Mouse (Mus musculus) urinary bladder, postnatal 36 days (tissue): ENCODE results near the gene Tesk1.
A peak's percentile ranks its signal among the peaks of the same experiment; 100 is the strongest.

Source experiments
- DNase-seq, 2 experiments: peaks; one replicate each; pipeline ENCODE4 v3.0.0; 2022; ENCODE audit warnings: low spot score in 2 of 2, mixed read lengths in 1 of 2

The Tesk1 gene

DNA sequence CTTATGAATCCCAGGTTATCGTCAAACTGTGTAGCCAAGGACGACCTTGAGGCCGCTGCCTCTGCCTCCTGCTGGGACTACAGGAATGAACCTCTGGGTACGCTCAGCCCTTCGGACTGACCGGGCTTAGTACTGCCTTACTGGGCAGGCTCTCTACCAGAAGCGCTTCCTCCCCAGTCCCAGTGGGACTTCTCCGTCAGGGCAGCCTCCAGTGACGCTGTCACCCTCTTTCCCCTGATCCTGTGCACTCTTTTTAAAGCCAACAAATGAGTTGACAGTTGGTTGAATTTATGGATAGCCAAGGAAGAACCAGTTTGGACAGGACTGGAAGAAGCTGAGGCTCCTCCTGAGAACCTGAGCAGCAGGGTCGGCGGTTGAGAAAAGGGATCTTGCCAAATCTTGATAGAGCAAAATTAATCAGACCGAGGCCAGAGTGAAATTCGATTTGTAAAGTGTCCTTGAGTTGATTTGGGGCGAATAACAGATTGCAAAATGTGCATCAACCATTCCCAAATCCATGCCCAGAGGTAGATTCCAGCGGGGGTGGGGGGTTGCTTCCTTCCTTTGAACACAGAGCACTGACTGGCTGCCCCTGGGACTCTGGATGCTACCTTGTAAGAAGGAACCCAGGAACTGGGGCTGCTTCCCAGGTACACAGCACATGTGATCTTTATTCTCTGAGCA is 22.6 kb upstream of the Tesk1 start:
- no peak for DNase-seq

- DNase-seq, result no peak
Measured at GRCm38 (mm10) chr4:43419801-43420281, 21.9 kb upstream of the Tesk1 start.

- DNase-seq, result peak; percentile 79 to 83
Measured at GRCm38 (mm10) chr4:43420305-43420704, 21.4 kb upstream of the Tesk1 start.

GRCm38 (mm10) chr4:43421632-43422240 is 20.0 kb upstream of the Tesk1 start:
- no peak for DNase-seq

- DNase-seq, result peak in 1 of 2 experiments; percentile 65
Measured at GRCm38 (mm10) chr4:43423267-43423934, 18.3 kb upstream of the Tesk1 start.

GRCm38 (mm10) chr4:43424072-43424471 is 17.7 kb upstream of the Tesk1 start:
- DNase-seq, result no peak

DNA sequence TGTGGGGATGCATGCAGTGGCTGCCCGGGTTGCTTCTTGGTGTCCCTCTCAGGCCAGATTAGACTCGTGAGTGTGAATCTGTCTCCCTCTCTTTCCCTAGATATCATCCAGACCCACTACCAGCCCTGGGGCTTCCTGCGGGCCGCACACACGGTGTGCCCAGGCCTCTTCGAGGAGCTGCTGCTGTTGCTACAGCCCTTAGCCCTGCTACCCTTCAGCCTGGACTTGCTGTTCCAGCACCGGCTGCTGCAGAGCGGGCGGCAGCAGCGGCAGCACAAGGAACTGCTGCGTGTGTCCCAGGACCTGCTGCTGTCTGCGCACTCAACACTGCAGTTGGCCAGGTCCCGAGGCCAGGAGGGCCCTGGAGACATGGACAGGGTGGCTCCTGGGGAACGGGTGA is 16.5 kb upstream of the Tesk1 start:
- no peak for DNase-seq

DNA sequence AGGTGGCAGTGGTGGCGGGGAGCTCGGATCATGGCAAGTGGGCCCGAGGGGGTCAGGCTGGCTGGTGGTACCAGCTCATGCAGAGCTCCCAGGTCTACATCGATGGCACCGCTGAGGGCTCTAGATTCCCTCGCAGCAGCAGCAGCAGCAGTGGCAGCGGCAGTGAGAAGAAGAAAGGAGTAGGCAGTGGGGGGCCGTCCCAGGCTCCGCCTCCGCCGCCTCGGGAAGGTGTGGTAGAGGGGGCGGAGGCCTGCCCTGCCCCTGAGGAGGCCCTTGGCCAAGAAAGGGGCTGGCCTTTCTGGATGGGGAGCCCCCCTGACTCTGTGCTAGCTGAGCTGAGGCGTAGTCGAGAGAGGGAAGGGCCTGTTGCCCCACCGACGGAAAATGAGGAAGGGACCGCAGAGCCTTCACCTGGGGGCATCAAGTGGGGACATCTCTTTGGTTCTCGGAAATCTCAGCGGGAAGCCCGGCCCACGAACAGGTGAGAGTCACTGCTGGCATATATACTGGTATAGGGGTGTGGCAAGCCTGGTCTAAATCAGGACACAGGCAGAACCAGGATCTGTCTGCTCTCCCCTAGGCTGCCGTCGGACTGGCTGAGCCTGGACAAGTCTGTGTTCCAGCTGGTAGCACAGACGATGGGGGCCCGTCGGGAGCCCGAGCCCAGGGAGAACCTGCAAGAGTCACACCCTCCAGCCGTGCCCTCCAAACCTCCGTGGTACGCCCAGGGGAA is 15.9 kb upstream of the Tesk1 start:
- no peak for DNase-seq

DNA sequence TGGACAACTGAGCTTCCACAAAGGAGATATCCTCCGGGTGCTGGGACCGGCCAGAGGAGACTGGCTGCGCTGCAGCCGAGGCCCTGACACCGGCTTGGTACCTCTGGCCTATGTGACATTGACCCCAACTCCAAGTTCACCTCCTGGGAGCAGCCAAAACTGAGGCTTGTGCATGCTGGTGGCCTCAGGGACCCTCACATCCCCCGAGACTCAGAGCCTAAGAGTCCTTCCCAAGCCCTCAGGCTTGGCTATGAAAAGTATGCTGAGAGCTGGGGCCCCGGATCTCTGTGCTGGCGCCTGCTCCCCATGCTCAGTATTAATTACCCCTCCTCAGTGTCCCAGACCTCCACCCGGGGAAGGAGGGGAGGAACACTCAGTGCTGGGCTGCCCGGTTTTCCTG is 15.3 kb upstream of the Tesk1 start:
- no peak for DNase-seq

DNA sequence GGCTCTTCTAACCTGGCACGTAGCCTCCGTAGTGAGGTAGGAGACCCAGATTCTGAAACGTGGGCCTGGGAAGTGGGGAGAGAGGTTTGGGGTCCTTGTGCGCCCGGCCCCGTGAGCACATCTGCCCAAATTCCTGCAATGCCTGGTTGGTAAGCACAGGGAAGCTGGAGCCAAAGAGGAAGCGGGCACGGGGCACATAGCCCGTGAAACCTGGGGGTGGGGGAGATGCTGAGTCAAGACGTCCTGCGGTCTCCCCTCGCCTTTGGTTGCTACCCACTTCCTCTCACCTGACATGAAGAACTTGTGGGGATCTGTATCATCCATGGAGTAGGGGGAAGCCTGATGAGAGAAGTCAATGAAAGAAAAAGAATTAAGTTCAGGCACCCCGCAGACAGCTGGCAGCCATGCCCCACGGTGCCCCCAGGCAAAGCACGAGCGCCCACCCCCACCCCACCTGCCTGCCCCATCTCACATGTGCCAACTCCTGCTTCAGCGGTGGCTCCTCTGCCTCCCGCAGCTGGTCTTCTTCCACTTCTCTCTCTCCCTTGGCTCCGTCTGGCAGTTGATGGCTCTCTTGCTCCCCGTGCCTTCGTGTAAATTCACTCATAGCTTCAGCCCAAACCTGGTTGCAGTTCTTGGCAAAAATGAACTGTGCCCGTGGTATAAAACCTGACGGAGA is 14.1 kb upstream of the Tesk1 start:
- no peak for DNase-seq

DNA sequence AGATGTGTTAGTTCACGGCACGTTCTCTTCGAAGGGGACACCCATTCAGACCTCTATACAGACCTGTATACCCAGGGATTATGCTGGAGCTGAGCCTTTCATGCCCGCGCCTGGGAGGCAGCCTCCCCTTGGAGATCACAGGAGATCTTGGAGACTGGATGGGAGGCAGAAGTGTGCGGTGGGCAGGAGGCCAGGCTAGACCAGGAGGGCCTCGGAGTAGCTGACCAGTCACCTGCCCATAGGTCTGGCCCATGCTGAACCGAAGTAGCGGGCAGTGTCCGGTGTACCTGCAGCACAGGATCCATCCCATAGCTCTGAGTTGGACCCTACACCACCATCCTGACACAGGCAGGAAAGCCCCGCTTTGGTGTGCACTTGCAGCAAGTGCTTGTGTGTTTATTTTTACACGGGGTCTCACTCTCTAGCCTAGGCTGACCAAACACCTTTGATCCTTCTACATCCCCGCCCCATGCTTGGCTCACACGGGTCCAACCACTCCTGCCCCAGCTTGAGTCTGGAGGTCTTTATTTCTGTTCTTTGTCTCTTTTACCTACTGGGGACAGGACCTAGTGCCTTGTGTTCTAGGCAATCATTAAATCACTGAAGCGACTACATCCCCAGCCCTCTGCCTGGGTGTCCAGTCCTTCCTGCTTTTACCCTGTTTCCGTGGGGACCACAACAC is 13.4 kb upstream of the Tesk1 start:
- DNase-seq, result no peak

GRCm38 (mm10) chr4:43428946-43429345 is 12.8 kb upstream of the Tesk1 start, which contains the start of gene Fam166b:
Gene Fam166b, minus strand, starts transcription at chr4:43429134.
- DNase-seq, result no peak

GRCm38 (mm10) chr4:43431690-43432089 is 10.0 kb upstream of the Tesk1 start:
- DNase-seq, result peak; percentile 64 to 80

DNA sequence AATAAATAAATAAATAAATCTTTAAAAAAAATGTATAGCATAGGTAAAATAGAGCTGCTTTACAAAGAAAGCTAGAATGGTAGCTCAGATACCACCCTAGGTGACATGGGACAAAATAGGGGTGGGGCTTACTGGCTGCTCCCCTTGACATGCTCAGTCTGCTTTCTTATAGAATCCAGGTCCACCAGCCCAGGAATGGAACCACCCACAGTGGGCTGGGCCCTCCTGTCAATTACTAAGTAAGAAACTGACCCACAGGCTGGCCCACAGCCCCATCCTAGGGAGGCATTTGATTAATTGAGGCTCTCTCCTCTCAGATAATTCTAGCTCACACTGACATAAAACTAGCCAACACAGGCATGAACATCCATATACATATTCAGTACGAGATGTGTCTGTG is 8.9 kb upstream of the Tesk1 start:
- no peak for DNase-seq

GRCm38 (mm10) chr4:43442044-43442443 is 305 bp downstream of the Tesk1 start:
- peak; percentile 99 to 100 for DNase-seq

DNA sequence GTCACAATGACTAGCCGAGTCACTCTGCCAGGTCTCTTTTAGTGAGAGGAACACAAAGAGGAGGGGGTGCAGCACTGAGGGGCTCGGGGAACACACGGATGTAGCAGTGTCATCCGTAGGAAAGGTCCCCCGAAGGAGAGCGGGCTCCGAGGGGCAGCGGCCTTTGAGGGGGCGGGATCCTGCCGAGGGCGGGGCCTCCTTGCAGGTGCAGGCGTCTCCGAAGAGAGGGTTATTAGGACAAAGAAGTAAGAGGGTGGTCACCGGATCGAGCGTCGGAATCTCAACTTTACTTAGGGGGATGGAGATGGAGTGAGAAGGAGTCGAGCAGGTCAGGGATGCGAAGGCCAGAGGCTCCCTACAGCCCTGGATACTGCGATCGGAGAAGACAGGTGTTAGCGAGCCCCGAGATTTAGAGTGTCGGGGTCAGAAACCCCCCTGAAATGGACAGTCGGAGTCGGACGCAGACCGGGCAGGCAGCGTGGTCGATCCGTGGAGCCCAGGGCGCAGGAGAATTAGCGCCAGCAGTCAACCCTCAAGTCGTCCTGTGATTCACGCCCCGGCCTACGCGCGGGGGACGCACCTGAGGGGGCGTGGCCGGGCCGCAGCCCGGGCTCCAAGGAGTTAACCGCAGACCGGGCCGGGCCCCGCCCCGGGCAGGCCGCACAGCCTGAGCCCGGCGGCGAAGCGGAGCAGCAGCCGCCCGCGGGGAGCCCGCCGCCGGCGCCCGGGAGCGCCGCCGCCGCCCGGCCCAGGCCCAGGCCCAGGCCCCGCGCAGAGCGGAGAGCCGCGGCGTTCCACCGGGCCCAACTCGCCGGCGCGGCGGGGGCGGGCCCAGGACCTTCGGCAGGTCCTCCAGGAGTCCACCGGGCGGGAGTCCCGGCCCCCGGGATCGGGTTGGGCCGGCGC is 970 bp downstream of the Tesk1 start:
- DNase-seq, result peak; percentile 70 to 76

GRCm38 (mm10) chr4:43443511-43443910 is 1.8 kb downstream of the Tesk1 start:
- DNase-seq, result no peak

DNA sequence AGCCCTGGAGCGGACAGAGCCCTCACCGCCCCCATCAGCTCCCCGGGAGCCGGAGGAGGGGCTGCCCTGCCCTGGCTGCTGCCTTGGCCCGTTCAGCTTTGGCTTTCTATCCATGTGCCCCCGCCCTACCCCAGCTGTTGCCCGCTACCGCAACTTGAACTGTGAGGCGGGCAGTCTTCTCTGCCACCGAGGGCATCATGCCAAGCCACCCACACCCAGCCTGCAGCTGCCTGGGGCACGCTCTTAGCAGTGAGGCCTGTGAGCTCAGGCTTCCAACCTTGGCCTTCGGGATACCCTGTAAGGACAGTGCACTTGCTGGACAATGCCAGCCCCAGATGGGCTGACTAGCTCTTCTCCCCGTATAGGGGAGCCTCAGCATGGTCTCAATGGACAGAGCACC is 5.5 kb downstream of the Tesk1 start:
- DNase-seq, result no peak

DNA sequence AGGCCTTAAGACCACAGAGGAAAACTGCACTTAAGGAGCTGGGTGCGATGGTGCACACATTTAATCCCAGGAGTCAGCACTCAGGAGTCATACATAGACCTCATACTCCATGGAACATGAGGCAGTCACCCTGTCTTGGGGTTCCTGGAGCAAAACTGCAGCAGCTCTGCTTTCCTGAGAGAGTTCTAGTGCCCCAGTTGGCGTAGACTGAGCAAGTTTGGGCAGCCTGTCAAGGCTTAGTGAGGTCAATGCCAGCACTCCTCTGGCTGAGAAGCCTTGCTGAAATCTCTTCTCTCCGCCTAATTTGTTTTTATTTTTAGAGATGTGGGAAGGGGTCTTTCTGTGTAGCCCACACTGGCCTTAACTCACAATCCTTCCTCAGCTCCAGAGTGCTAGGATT is 6.8 kb downstream of the Tesk1 start:
- no peak for DNase-seq

DNA sequence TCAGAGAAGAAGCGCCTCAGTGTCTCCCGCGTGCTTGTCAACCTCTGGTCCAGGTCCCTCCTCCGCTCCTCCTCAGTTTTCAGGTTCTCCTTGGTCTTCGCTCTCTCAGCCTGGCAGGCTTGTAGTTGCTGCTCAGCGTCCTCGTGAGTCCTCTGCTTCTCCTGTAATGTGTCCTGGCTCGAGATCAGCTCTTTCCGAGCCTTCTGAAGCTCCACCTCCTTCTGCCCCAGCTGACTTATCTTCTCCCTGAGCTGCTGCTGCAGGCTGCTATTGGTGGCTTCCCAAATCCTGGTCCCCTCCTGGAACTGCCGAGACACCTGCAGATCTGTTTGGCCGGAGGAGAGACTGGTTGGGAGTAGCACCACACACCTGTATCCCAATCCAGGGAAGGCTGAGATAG is 10.6 kb downstream of the Tesk1 start:
- DNase-seq, result no peak
